Mouse (Mus musculus): ENCODE data around the gene Timm50.

GRCm38 (mm10) chr7:28341381-28341780, 29.5 kb upstream of the Timm50 start:
- TF ChIP-seq POLR2A (IDR thresholded peaks at IDR 0.05; ENCODE audit: borderline replicate concordance, control insufficient read depth, low read depth, low read length), result no peak
- TF ChIP-seq CTCF (IDR thresholded peaks at IDR 0.05; ENCODE audit: control insufficient read depth, insufficient read depth, low read length), result no peak

All from bone marrow, adult 2 months (tissue).